Mouse (Mus musculus) embryonic facial prominence, embryonic 13.5 days (tissue): ENCODE measurements around the gene Irf2bpl. TPM values are rescaled to one million over a fixed set of nuclear protein-coding genes. Genes with fewer than 3 reads are reported as not detected.

ENCODE experiments used
- ATAC-seq: fragments of 200-750 bp; cut with Nextera tagmentation; 2 replicates; pipeline ENCODE4 v1.8.0; 2017; ENCODE audit warnings: low read depth; ENCODE audit not compliant: insufficient number of reproducible peaks, insufficient read depth, low FRiP score, low TSS enrichment
- H3K27ac ChIP-seq: fragments of 300-500 bp; sonication (generic); 2 replicates; pipeline ENCODE4 v1.5.1; 2015; ENCODE audit warnings: moderate library complexity, mild to moderate bottlenecking, inconsistent platforms
- H3K27me3 ChIP-seq: fragments of 300-500 bp; sonication (generic); 2 replicates; pipeline ENCODE4 v1.6.1; 2015; ENCODE audit warnings: mild to moderate bottlenecking, inconsistent platforms
- H3K36me3 ChIP-seq: fragments of 300-500 bp; sonication (generic); 2 replicates; pipeline ENCODE4 v1.6.1; 2015; ENCODE audit warnings: mild to moderate bottlenecking, inconsistent platforms
- H3K4me1 ChIP-seq: fragments of 300-500 bp; sonication (generic); 2 replicates; pipeline ENCODE4 v1.6.1; 2015; ENCODE audit warnings: inconsistent platforms
- H3K4me2 ChIP-seq: fragments of 300-500 bp; sonication (generic); 2 replicates; pipeline ENCODE4 v1.6.1; 2015; ENCODE audit warnings: moderate library complexity, mild to moderate bottlenecking, inconsistent platforms
- H3K4me3 ChIP-seq: fragments of 300-500 bp; sonication (generic); 2 replicates; pipeline ENCODE4 v1.5.1; 2015; ENCODE audit warnings: mild to moderate bottlenecking, inconsistent platforms
- H3K9ac ChIP-seq: fragments of 300-500 bp; sonication (generic); 2 replicates; pipeline ENCODE4 v1.6.1; 2015; ENCODE audit warnings: mild to moderate bottlenecking, inconsistent platforms
- H3K9me3 ChIP-seq: fragments of 300-500 bp; sonication (generic); 2 replicates; pipeline ENCODE4 v1.6.1; 2016; ENCODE audit warnings: inconsistent platforms
- WGBS: fragments of 180-500 bp; shearing (Covaris S2); methylation state at CpG from one replicate; pipeline ENCODE4 v1.1.7; 2015; ENCODE audit warnings: mixed read lengths; 5-methylcytosine and 5-hydroxymethylcytosine counted together
- polyA plus RNA-seq: library from polyadenylated mRNA; unstranded; fragments of >200 nt; fragmentation: Nextera tagmentation; extraction: Ambion mirVana; gene quantifications from 2 replicates; pipeline ENCODE4 v1.2.1, GENCODE M21; 2015

Gene Irf2bpl
- polyA plus RNA-seq, 1 experiment from 2014 or later = 37.7 TPM

DNA sequence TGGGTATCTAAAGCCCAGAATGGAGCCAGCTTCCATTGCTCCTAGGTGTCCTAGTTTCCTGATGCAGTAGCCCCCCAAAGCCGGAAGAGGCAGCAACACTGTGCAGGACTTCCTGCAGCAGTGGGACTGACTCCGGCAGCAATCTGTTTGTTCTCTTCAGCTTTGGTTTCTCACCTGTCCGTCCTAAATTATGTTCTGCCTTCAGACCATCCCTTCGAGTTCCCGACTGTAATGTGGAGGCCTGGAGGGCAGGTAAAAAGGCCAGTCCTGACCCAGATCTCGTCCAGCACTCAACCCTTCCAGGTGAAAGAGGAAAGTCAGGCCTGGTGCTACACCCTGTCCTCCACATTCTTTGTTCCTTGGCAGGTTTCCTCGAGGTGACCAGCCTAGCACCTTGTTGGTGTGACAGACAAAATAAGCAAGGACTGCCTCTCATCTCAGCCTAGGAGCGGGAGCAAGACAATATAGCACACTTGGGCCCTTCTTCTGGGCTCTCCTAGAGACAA lies 6.3 kb upstream of the Irf2bpl start:
- Histone ChIP-seq H3K27me3 (no peaks in the 10 kb centered on the region), H3K4me1 (peaks cover 91% of the 10 kb centered on the region), H3K36me3 (no peaks in the 10 kb centered on the region), H3K4me3 (no peak overlapping the region), H3K27ac (peak overlapping the region; percentile 99), H3K9me3 (no peaks in the 10 kb centered on the region), H3K9ac (0 out of 2 replicates have a peak overlapping the region, but pooled peaks have one; percentile 32), H3K4me2 (peak overlapping the region; percentile 67; the same call in 1 of the 2 replicates)
- 30% methylated on average over 8 of the region's 8 CpGs for WGBS
- ATAC-seq = no peak

GRCm38 (mm10) chr12:86890091-86890720 lies 5.6 kb upstream of the Irf2bpl start:
- peak overlapping the region; percentile 99 for H3K27ac ChIP-seq
- no peaks in the 10 kb centered on the region for H3K9me3 ChIP-seq
- no peak overlapping the region for H3K9ac ChIP-seq
- WGBS = 60% methylated on average over 12 of the region's 12 CpGs
- H3K4me2 ChIP-seq = peak overlapping the region; percentile 67; the same call in 1 of the 2 replicates
- no peaks in the 10 kb centered on the region for H3K27me3 ChIP-seq
- ATAC-seq = no peak
- no peaks in the 10 kb centered on the region for H3K36me3 ChIP-seq
- peaks cover 91% of the 10 kb centered on the region for H3K4me1 ChIP-seq
- H3K4me3 ChIP-seq = no peak overlapping the region

GRCm38 (mm10) chr12:86889103-86889644 lies 4.6 kb upstream of the Irf2bpl start:
- Histone ChIP-seq H3K4me1 (peaks cover 89% of the 10 kb centered on the region), H3K9me3 (no peaks in the 10 kb centered on the region), H3K9ac (0 out of 2 replicates have a peak overlapping the region, but pooled peaks have one; percentile 69), H3K27ac (peak overlapping the region; percentile 99), H3K4me3 (peak overlapping the region; percentile 37), H3K4me2 (peak overlapping the region; percentile 68), H3K36me3 (no peaks in the 10 kb centered on the region), H3K27me3 (no peaks in the 10 kb centered on the region)
- 12% methylated on average over 7 of the region's 7 CpGs for WGBS
- no peak for ATAC-seq

GRCm38 (mm10) chr12:86888130-86889069 lies 3.8 kb upstream of the Irf2bpl start:
- peak overlapping the region; percentile 37 for H3K4me3 ChIP-seq
- peak overlapping the region; percentile 68 for H3K4me2 ChIP-seq
- H3K9ac ChIP-seq = peak overlapping the region; percentile 69
- H3K27ac ChIP-seq = peak overlapping the region; percentile 99
- H3K4me1 ChIP-seq = peaks cover 83% of the 10 kb centered on the region
- no peaks in the 10 kb centered on the region for H3K27me3 ChIP-seq
- ATAC-seq = peak; percentile 71
- under 1% methylated on average over 46 of the region's 47 CpGs for WGBS
- H3K36me3 ChIP-seq = no peaks in the 10 kb centered on the region
- H3K9me3 ChIP-seq = no peaks in the 10 kb centered on the region

GRCm38 (mm10) chr12:86887381-86888129 lies 3.0 kb upstream of the Irf2bpl start:
- no peaks in the 10 kb centered on the region for H3K9me3 ChIP-seq
- H3K9ac ChIP-seq = peak overlapping the region; percentile 69
- peaks cover 76% of the 10 kb centered on the region for H3K4me1 ChIP-seq
- H3K4me2 ChIP-seq = peak overlapping the region; percentile 68
- ATAC-seq = no peak
- H3K27ac ChIP-seq = peak overlapping the region; percentile 99
- H3K4me3 ChIP-seq = peak overlapping the region; percentile 37
- peaks cover under 1% of the 10 kb centered on the region for H3K36me3 ChIP-seq
- no peaks in the 10 kb centered on the region for H3K27me3 ChIP-seq
- 31% methylated on average over 14 of the region's 14 CpGs for WGBS

DNA sequence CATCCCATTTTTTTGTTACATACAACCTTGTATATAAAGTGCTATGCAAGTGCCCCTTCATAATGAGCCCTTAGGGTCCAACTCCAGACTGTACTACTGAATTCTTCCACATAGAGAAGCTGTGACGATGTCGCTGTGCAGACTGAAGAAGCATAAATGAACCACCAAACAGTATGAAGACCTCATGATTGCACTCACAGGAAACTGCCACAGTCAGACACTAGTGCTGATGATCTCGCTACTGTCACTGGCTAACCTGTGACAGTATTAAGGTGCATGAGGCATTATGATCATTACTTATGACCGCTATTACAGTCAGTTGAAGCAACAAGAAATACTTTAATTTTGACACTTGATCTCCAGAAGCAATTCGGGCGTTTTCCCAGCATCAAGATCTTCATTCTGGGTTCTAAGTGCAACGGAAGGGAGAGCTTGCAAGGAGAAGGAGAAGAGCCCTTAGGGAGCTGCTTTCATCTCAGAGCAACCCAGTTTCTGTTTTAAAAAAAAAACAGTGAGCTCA lies 1.9 kb upstream of the Irf2bpl start:
- H3K4me1 ChIP-seq = peaks cover 75% of the 10 kb centered on the region
- peaks cover 10% of the 10 kb centered on the region for H3K36me3 ChIP-seq
- H3K27ac ChIP-seq = peak overlapping the region; percentile 99
- no peak for ATAC-seq
- H3K9ac ChIP-seq = no peak overlapping the region
- 48% methylated on average over 7 of the region's 7 CpGs for WGBS
- no peaks in the 10 kb centered on the region for H3K9me3 ChIP-seq
- no peak overlapping the region for H3K4me3 ChIP-seq
- no peak overlapping the region for H3K4me2 ChIP-seq
- H3K27me3 ChIP-seq = no peaks in the 10 kb centered on the region

GRCm38 (mm10) chr12:86885746-86886145 lies 1.1 kb upstream of the Irf2bpl start:
- Histone ChIP-seq H3K9me3 (no peaks in the 10 kb centered on the region), H3K27me3 (no peaks in the 10 kb centered on the region), H3K4me2 (peak overlapping the region; percentile 97), H3K36me3 (peaks cover 10% of the 10 kb centered on the region), H3K27ac (peak overlapping the region; percentile 100), H3K4me3 (no peak overlapping the region), H3K9ac (no peak overlapping the region), H3K4me1 (peaks cover 68% of the 10 kb centered on the region)
- no peak for ATAC-seq
- 24% methylated on average over 5 of the region's 5 CpGs for WGBS

GRCm38 (mm10) chr12:86885336-86885735 lies 738 bp upstream of the Irf2bpl start:
- peaks cover 13% of the 10 kb centered on the region for H3K36me3 ChIP-seq
- H3K9ac ChIP-seq = peak overlapping the region; percentile 99
- H3K27ac ChIP-seq = peak overlapping the region; percentile 100
- no peak for ATAC-seq
- H3K27me3 ChIP-seq = no peaks in the 10 kb centered on the region
- 11% methylated on average over 6 of the region's 6 CpGs for WGBS
- H3K4me3 ChIP-seq = peak overlapping the region; percentile 91
- peak overlapping the region; percentile 97 for H3K4me2 ChIP-seq
- peaks cover 68% of the 10 kb centered on the region for H3K4me1 ChIP-seq
- no peaks in the 10 kb centered on the region for H3K9me3 ChIP-seq

DNA sequence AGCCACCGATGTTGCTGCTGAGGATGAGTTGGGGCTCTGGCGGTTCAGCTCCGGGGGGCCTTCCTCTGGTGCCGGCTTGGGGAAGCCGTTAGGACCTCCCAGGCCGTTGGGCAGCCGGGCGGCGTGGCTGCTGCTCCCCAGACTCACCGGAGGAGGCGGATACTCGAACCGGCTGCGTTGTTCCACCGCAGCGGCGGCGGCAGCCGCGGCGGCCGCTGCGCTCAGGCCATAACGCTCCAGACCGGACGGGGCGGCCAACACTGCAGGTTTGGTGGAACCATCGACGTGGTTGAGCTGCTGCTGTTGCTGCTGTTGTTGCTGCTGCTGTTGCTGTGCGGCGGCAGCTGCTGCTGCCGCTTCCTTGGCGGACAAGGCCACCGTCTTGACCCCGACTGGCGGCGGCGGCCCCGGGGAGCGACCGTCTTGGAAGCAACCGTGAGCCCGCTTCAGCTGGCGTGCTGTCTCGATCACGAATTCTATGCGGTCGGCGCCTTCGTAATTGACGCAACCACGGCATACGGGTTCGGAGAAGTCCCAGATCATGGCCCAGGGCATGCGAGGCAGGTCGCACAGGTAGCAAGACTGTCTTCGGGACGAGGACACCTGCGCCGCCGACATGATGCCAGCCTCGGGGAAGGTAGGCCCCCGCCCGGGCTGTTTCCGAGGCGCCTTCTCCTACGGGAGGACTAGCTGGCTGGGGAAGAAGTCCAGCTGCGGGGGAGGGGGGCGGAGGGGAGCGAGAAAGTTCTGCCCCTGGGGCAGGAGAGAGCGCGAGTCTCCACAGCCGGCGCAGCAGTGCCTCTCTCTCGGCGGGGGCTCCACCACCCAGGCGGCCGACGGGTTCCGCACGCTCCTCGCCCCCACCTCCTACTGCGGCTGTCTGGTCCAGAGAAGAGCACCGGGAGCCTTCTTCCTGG lies 1.1 kb downstream of the Irf2bpl start:
- no peak for ATAC-seq
- WGBS = under 1% methylated on average over 82 of the region's 84 CpGs
- peak overlapping the region; percentile 99 for H3K9ac ChIP-seq
- H3K27ac ChIP-seq = peak overlapping the region; percentile 100
- peaks cover 60% of the 10 kb centered on the region for H3K4me1 ChIP-seq
- no peaks in the 10 kb centered on the region for H3K9me3 ChIP-seq
- no peaks in the 10 kb centered on the region for H3K27me3 ChIP-seq
- H3K4me2 ChIP-seq = peak overlapping the region; percentile 97
- H3K4me3 ChIP-seq = peak overlapping the region; percentile 91
- peaks cover 18% of the 10 kb centered on the region for H3K36me3 ChIP-seq

DNA sequence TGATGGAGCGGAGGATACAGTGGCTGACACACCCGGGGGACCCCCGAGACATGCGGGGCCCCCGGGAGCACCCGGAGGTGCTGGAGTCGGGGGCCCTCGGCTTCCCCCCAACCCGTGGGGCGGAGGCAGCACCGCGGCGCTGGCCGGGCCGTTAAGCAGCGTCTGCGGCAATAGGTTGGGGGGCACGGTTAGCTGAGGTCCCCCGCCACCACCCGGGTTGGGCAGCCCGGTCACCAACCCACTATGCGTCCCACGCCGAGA lies 1.6 kb downstream of the Irf2bpl start:
- Histone ChIP-seq H3K27ac (peak overlapping the region; percentile 100), H3K9me3 (no peaks in the 10 kb centered on the region), H3K4me2 (peak overlapping the region; percentile 97), H3K4me3 (peak overlapping the region; percentile 91), H3K4me1 (peaks cover 59% of the 10 kb centered on the region), H3K9ac (peak overlapping the region; percentile 99), H3K36me3 (peaks cover 18% of the 10 kb centered on the region), H3K27me3 (no peaks in the 10 kb centered on the region)
- ATAC-seq = no peak
- WGBS = under 1% methylated on average over 24 of the region's 24 CpGs
